ENCODE assay signal across 8 mouse cellular contexts in the genomic region with DNA sequence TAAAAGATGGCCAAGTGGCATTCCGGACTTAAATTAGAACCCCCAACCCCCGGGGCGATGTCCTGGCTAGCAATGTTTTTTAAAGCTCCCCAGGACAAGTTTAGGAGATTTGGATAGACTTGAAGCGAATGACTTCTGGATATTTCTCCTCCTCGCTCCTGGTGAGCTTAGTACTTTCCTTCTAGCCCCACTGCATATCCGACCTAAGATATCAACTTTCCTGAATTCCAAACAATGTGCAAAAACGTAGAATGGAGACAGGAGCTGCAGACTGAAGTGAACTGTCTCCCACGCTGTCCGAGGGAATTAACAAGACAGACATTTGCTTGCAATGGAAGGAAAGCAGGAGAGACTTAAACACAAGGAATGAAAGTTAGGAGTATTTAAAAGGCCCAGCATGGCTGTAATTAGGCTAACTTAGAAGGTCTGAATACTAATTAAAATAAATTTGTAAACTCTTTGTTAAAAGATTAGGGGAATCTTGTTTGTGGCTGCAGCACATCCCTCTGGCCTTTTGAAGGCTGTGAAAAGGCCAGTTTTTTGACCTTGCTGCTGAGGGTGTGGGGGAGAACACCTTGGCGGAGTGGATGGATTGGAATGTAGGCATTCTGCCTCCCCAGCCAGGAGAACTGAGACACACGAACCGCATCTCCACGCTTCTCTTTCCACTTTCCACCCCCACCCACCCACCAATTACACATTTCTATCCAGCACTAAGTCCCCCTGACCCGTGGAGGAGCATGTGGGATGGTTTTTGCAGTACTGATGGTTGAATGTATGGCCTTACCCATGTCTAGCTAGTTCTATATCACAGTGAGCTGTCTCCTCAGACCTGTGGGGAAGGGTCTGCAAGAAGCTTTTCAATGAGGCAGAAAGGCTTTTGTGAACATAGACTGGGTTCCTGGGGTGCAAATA. TPM values are rescaled to one million over a fixed set of nuclear protein-coding genes. Genes with fewer than 3 reads are reported as not detected.
A peak's percentile ranks its signal among the peaks of the same experiment; 100 is the strongest.
DNase-seq lines count a peak whose midpoint lies in the region; ATAC-seq and TF ChIP-seq lines count a peak whose summit lies in the region.

No protein-coding gene starts in this region.

- no peak overlapping the region for H3K9ac ChIP-seq in lung, embryonic 15.5 days
- H3K9ac ChIP-seq in forebrain, embryonic 14.5 days (ENCODE audit: low read length): peak overlapping the region; percentile 49
- no peak overlapping the region for H3K9ac ChIP-seq in liver, embryonic 12.5 days
- no peak overlapping the region for H3K9ac ChIP-seq in stomach, postnatal 0 days (ENCODE audit: low read length)

- WGBS in lung, embryonic 15.5 days: 17% methylated on average over 14 of the region's 14 CpGs
- WGBS in forebrain, embryonic 14.5 days: 3% methylated on average over 14 of the region's 14 CpGs
- WGBS in liver, embryonic 12.5 days (ENCODE audit: insufficient replicate concordance): 30% methylated on average over 14 of the region's 14 CpGs
- WGBS in stomach, postnatal 0 days: 24% methylated on average over 14 of the region's 14 CpGs

- no peak for DNase-seq in lung, postnatal 25 days (ENCODE audit: low spot score)
- DNase-seq in forebrain, embryonic 14.5 days (ENCODE audit: low spot score): no peak
- no peak for DNase-seq in stomach, postnatal 0 days (ENCODE audit: low spot score)
- no peak for DNase-seq in layer of hippocampus, postnatal 14 days (ENCODE audit: low spot score in 2 of 2)
- no peak for DNase-seq in cerebellum, postnatal 25 days

- H3K4me2 ChIP-seq in lung, embryonic 15.5 days: peak overlapping the region; percentile 93
- H3K4me2 ChIP-seq in forebrain, embryonic 14.5 days (ENCODE audit: low read length): peak overlapping the region; percentile 81
- H3K4me2 ChIP-seq in liver, embryonic 12.5 days: peak overlapping the region; percentile 70
- peak overlapping the region; percentile 82 for H3K4me2 ChIP-seq in stomach, postnatal 0 days (replicated peaks; ENCODE audit: low read depth)

- no peaks in the 10 kb centered on the region for H3K36me3 ChIP-seq in lung, embryonic 15.5 days
- no peaks in the 10 kb centered on the region for H3K36me3 ChIP-seq in forebrain, embryonic 14.5 days (ENCODE audit: control insufficient read depth, insufficient read depth, low read length)
- H3K36me3 ChIP-seq in liver, embryonic 12.5 days: no peaks in the 10 kb centered on the region
- no peaks in the 10 kb centered on the region for H3K36me3 ChIP-seq in stomach, postnatal 0 days (ENCODE audit: control insufficient read depth, insufficient read depth, low read length)

- H3K9me3 ChIP-seq in lung, embryonic 15.5 days: no peaks in the 10 kb centered on the region
- no peaks in the 10 kb centered on the region for H3K9me3 ChIP-seq in forebrain, embryonic 14.5 days (replicated peaks; ENCODE audit: control insufficient read depth, low read length)
- H3K9me3 ChIP-seq in liver, embryonic 12.5 days (replicated peaks): no peaks in the 10 kb centered on the region
- H3K9me3 ChIP-seq in stomach, postnatal 0 days (ENCODE audit: control insufficient read depth, low read length): no peaks in the 10 kb centered on the region

- H3K4me3 ChIP-seq in lung, embryonic 15.5 days: peak overlapping the region; percentile 49
- H3K4me3 ChIP-seq in forebrain, embryonic 14.5 days (ENCODE audit: low read depth, low read length): peak overlapping the region; percentile 39
- H3K4me3 ChIP-seq in liver, embryonic 12.5 days: peak overlapping the region; percentile 52
- H3K4me3 ChIP-seq in stomach, postnatal 0 days (ENCODE audit: low read depth, low read length): peak overlapping the region; percentile 52

- no peak overlapping the region for H3K27ac ChIP-seq in lung, embryonic 15.5 days
- H3K27ac ChIP-seq in forebrain, embryonic 14.5 days (ENCODE audit: low read depth, low read length): no peak overlapping the region
- no peak overlapping the region for H3K27ac ChIP-seq in liver, embryonic 12.5 days
- no peak overlapping the region for H3K27ac ChIP-seq in stomach, postnatal 0 days (replicated peaks)

- peaks cover 29% of the 10 kb centered on the region for H3K4me1 ChIP-seq in lung, embryonic 15.5 days
- peaks cover 11% of the 10 kb centered on the region; the same call in 1 of the 2 replicates for H3K4me1 ChIP-seq in forebrain, embryonic 14.5 days (ENCODE audit: control insufficient read depth, insufficient read depth, low read length)
- H3K4me1 ChIP-seq in liver, embryonic 12.5 days: peaks cover 28% of the 10 kb centered on the region
- H3K4me1 ChIP-seq in stomach, postnatal 0 days (replicated peaks; ENCODE audit: control insufficient read depth, insufficient read depth): no peaks in the 10 kb centered on the region

- no peak for ATAC-seq in lung, embryonic 15.5 days (ENCODE audit: borderline replicate concordance, extremely low read depth, low FRiP score, low TSS enrichment)
- no peak for ATAC-seq in forebrain, embryonic 14.5 days
- ATAC-seq in liver, embryonic 12.5 days: no peak
- no peak for ATAC-seq in stomach, postnatal 0 days (ENCODE audit: low FRiP score, low TSS enrichment)
- ATAC-seq in granulocyte monocyte progenitor cell, adult 5-6 weeks (replicated peaks; ENCODE audit: poor library complexity, severe bottlenecking): no peak

- TF ChIP-seq CTCF in stomach, postnatal 0 days (IDR thresholded peaks at IDR 0.05; ENCODE audit: low read depth): no peak

- no peak for TF ChIP-seq EP300 in stomach, postnatal 0 days (optimal IDR thresholded peaks at IDR 0.05)

- peaks cover 29% of the 10 kb centered on the region for H3K27me3 ChIP-seq in lung, embryonic 15.5 days
- H3K27me3 ChIP-seq in forebrain, embryonic 14.5 days (replicated peaks; ENCODE audit: control insufficient read depth, insufficient read depth, low read length): peaks cover 37% of the 10 kb centered on the region
- peaks cover 60% of the 10 kb centered on the region for H3K27me3 ChIP-seq in liver, embryonic 12.5 days (replicated peaks)
- no peaks in the 10 kb centered on the region for H3K27me3 ChIP-seq in stomach, postnatal 0 days (ENCODE audit: control insufficient read depth, insufficient read depth, low read length)

RNA-seq across cellular contexts. Expression of a gene that starts 0.8 kb away (rescaled TPM):
- 4.6 TPM in 2 replicates for polyA plus RNA-seq in lung, embryonic 15.5 days (2015; fragmentation: Nextera tagmentation; extraction: Ambion mirVana)
- polyA plus RNA-seq in forebrain, embryonic 14.5 days (2014; fragmentation: Nextera tagmentation; extraction: Ambion mirVana): 3.5 and 4.9 TPM in 2 replicates
- 5.0 and 7.0 TPM in 2 replicates for polyA plus RNA-seq in liver, embryonic 12.5 days (2016; fragmentation: Nextera tagmentation; extraction: Ambion mirVana)
- 1.2 and 1.6 TPM in 2 replicates for polyA plus RNA-seq in stomach, postnatal 0 days (2015; fragmentation: Nextera tagmentation; extraction: Ambion mirVana)
- total RNA-seq in granulocyte monocyte progenitor cell, adult 5-6 weeks (2014; fragmentation: Nextera tagmentation): 10.2 and 11.0 TPM in 2 replicates
- 2.3 and 2.5 TPM in 2 replicates for total RNA-seq in granulocyte monocyte progenitor cell, adult 5-6 weeks (2017)
- 10 to 100 TPM; 31.8 to 40.4 TPM for total RNA-seq in layer of hippocampus, postnatal 14 days (2021)
